Mouse (Mus musculus): ENCODE results near the gene Gm42417.

- TF ChIP-seq CTCF (IDR thresholded peaks at IDR 0.05; ENCODE audit: extremely low read depth, insufficient read depth, insufficient read length, insufficient replicate concordance) (no peak), POLR2A (IDR thresholded peaks at IDR 0.05; ENCODE audit: low read depth, low read length) (no peak)
Measured at GRCm38 (mm10) chr1:36540807-36541206, 1.6 kb upstream of the Gm42417 start.

All from spleen, adult 2 months (tissue).